Mouse (Mus musculus) intestine, postnatal 0 days (tissue): ENCODE measurements at regions not wholly inside any gene's neighbourhood (a gene's known extent, or its start where the extent isn't known, plus 50 kb on each side); places are given as distances from the start of the nearest gene placed in this dataset.

ENCODE experiments used
- ATAC-seq: fragments of 200-750 bp; cut with Nextera tagmentation; 2 replicates; pipeline ENCODE4 v1.8.0; 2017; ENCODE audit warnings: mild to moderate bottlenecking, moderate TSS enrichment, moderate library complexity
- H3K27ac ChIP-seq: fragments of 300-500 bp; sonication (generic); 2 replicates; pipeline ENCODE4 v1.5.1; 2014; ENCODE audit warnings: mild to moderate bottlenecking, low read depth, low read length, moderate library complexity
- H3K27me3 ChIP-seq: fragments of 300-500 bp; sonication (generic); replicated peaks from 2 replicates; pipeline ENCODE4 v1.6.1; 2014; ENCODE audit warnings: low read length, mixed read lengths; ENCODE audit not compliant: control insufficient read depth, insufficient read depth
- H3K36me3 ChIP-seq: fragments of 300-500 bp; sonication (generic); 2 replicates; pipeline ENCODE4 v1.6.1; 2014; ENCODE audit warnings: mild to moderate bottlenecking, moderate library complexity; ENCODE audit not compliant: control insufficient read depth, insufficient read depth
- H3K4me1 ChIP-seq: fragments of 300-500 bp; sonication (generic); replicated peaks from 2 replicates; pipeline ENCODE4 v1.6.1; 2014; ENCODE audit warnings: antibody characterized with exemption, low read length, mixed read lengths; ENCODE audit not compliant: control insufficient read depth, insufficient read depth
- H3K4me2 ChIP-seq: fragments of 300-500 bp; sonication (generic); replicated peaks from 2 replicates; pipeline ENCODE4 v1.6.1; 2014; ENCODE audit warnings: low read depth, mild to moderate bottlenecking, moderate library complexity
- H3K4me3 ChIP-seq: fragments of 300-500 bp; sonication (generic); 2 replicates; pipeline ENCODE4 v1.5.1; 2014; ENCODE audit warnings: low read depth, low read length
- H3K9ac ChIP-seq: fragments of 300-500 bp; sonication (generic); 2 replicates; pipeline ENCODE4 v1.6.1; 2014; ENCODE audit warnings: mild to moderate bottlenecking, low read depth, low read length
- H3K9me3 ChIP-seq: fragments of 300-500 bp; sonication (generic); 2 replicates; pipeline ENCODE4 v1.6.1; 2016; ENCODE audit warnings: mixed run types; ENCODE audit not compliant: control insufficient read depth
- CTCF ChIP-seq: sonication (generic); IDR thresholded peaks from 2 replicates; pipeline ENCODE4 v1.5.1; 2016; ENCODE audit warnings: low read depth, mild to moderate bottlenecking, control low read depth, antibody characterized with exemption, moderate library complexity
- WGBS: fragments of 180-500 bp; shearing (Covaris S2); extraction: QIAGEN DNeasy Blood & Tissue Kit; methylation state at CpG from one replicate; pipeline ENCODE4 v1.1.7; 2014; 5-methylcytosine and 5-hydroxymethylcytosine counted together

DNA sequence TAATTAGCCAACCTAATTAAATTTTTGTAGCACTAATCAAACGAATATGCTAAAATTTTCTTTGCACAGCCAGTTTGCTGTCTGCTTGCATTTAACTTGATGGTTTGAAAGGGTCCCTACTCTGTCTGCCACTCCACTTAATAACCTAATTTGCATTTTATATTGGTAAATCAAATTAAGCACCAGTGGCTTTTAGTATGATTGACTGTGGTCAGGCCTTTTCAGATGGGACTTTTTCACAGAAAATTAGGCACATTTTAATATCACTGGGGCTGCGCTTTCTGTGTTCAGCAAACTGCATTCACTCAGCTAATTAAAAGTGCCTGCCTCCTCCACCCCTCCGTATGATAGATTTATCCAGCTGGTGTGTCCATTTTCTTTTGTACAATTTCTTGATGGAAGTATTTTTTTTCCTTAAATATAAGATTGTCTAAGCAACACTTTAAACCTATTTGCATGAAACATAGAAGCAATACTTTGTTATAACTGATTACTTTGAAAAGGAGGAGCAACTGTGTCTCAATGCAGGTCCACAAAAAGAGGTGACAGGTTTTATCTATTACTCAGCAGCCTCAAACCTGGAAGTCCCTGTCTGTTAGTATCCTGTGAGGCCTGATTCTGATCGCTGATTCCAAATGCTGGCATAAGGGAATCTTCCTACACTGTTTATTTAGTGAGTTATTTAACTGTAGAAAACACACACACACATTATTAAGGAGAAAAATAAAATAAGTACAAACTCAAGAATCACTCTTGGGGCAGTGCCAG is 221.8 kb downstream of the Isl1 start:
- Histone ChIP-seq H3K4me3 (no peak overlapping the region), H3K9me3 (no peaks in the 10 kb centered on the region), H3K27ac (no peak overlapping the region), H3K4me1 (no peaks in the 10 kb centered on the region), H3K36me3 (no peaks in the 10 kb centered on the region), H3K9ac (no peak overlapping the region), H3K27me3 (no peaks in the 10 kb centered on the region), H3K4me2 (no peak overlapping the region)
- no peak for ATAC-seq
- 67% methylated on average over 4 of the region's 4 CpGs for WGBS
- TF ChIP-seq CTCF = no peak

DNA sequence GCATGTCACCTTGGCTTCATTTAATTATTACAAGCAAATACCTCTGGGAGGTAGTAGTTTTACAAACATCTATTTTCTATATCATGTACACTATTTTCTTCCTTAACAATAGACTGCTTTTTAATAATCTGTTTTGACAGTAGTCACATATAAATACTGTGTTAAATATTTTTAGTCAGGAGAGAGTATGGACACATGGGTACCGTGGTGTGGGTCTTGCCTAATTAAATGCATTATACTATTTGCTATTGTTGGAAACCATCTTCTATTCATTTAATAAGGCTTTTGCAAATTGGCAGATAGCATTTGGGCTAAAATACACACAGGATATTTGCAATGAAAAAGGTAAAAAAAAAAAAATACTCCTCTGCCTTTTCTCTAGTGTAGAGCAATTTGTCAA is 222.3 kb downstream of the Isl1 start:
- H3K36me3 ChIP-seq = no peaks in the 10 kb centered on the region
- 88% methylated on average over 1 of the region's 1 CpGs for WGBS
- no peak overlapping the region for H3K4me2 ChIP-seq
- TF ChIP-seq CTCF = no peak
- H3K27ac ChIP-seq = no peak overlapping the region
- no peak for ATAC-seq
- no peaks in the 10 kb centered on the region for H3K9me3 ChIP-seq
- H3K9ac ChIP-seq = no peak overlapping the region
- no peak overlapping the region for H3K4me3 ChIP-seq
- H3K4me1 ChIP-seq = no peaks in the 10 kb centered on the region
- H3K27me3 ChIP-seq = no peaks in the 10 kb centered on the region

DNA sequence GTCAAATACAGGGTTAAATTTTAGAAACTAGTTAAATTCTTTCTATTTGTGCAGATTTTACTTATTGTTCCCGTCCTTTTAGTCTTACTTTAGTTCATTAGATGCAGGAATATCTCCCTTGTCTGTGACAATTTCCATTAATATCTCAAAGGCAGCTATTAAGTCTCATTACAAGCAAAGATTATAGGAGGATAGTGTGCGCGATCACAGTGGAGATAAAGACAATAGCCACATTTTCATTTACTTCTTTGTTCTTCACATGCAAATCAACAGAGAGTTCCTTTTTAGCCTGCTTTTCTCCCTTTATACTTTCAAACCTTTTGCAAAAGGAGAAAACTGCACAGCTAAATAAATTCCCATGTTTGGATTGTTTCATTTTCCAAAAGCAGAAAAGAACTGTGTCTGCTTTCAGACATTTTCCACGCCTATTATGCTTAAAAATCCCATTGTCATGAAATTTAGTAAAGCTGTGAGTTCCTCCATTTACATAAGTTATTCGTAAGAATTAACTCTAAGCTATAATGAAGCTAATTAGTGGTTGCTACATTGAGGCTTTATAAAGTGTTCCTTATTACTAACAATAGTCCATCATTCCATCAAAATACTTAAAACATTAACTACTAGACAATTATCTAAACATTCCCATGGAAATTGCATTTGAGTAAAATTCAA is 252.4 kb downstream of the Isl1 start:
- no peak for TF ChIP-seq CTCF
- Histone ChIP-seq H3K9me3 (no peaks in the 10 kb centered on the region), H3K27ac (no peak overlapping the region), H3K4me1 (no peaks in the 10 kb centered on the region), H3K4me3 (no peak overlapping the region), H3K9ac (no peak overlapping the region), H3K4me2 (no peak overlapping the region), H3K36me3 (no peaks in the 10 kb centered on the region), H3K27me3 (no peaks in the 10 kb centered on the region)
- WGBS = 78% methylated on average over 5 of the region's 5 CpGs
- no peak for ATAC-seq

DNA sequence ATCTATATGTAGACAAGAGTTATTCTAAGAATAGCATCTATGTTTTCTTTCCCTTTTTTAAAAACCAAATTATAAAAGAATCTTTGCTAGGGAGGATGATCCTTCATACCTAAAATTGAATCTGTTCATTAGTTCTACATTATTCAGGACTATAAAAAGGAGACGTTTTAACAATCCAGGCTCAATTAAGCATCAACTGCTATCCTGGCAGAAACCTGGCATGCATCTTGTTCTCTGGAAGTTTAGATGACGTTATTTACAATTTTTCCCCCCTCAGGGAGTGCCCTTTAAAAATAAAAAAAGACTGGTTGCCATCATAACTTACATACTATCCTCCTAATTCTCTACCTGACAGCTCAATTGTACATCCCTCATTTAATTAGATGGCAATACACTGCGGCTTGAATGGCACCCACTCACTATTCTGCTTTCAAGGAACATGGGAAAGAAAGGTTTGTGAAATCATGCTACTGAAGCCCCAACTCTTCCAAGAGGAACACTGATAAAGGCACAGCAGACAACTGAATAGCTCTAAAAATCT is 253.3 kb downstream of the Isl1 start:
- Histone ChIP-seq H3K36me3 (no peaks in the 10 kb centered on the region), H3K27ac (no peak overlapping the region), H3K4me3 (no peak overlapping the region), H3K4me1 (no peaks in the 10 kb centered on the region), H3K4me2 (no peak overlapping the region), H3K9me3 (no peaks in the 10 kb centered on the region), H3K9ac (no peak overlapping the region), H3K27me3 (no peaks in the 10 kb centered on the region)
- TF ChIP-seq CTCF = no peak
- WGBS = 77% methylated on average over 3 of the region's 3 CpGs
- no peak for ATAC-seq

DNA sequence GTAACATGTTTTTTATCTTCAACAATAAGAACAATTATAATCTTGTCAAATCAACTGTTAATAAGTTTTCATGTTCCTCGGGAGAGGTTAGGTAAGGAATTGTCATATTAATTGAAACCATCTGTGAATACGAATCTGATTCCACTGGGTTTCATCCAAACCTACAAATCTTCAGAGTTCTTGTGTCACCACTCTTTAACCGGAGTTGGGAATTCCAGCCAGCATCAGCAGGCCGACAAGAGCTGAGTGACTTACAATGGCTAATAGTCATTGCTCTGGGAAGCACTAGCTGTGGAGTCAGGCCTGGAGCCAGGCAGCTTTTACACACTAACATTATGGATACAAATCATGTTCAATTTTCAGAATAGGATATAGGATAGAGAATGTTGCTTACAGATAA is 273.3 kb downstream of the Isl1 start:
- no peak for ATAC-seq
- Histone ChIP-seq H3K27ac (no peak overlapping the region), H3K27me3 (no peaks in the 10 kb centered on the region), H3K9ac (no peak overlapping the region), H3K36me3 (no peaks in the 10 kb centered on the region), H3K4me2 (no peak overlapping the region), H3K9me3 (no peaks in the 10 kb centered on the region), H3K4me3 (no peak overlapping the region), H3K4me1 (no peaks in the 10 kb centered on the region)
- TF ChIP-seq CTCF = no peak
- 69% methylated on average over 4 of the region's 4 CpGs for WGBS

DNA sequence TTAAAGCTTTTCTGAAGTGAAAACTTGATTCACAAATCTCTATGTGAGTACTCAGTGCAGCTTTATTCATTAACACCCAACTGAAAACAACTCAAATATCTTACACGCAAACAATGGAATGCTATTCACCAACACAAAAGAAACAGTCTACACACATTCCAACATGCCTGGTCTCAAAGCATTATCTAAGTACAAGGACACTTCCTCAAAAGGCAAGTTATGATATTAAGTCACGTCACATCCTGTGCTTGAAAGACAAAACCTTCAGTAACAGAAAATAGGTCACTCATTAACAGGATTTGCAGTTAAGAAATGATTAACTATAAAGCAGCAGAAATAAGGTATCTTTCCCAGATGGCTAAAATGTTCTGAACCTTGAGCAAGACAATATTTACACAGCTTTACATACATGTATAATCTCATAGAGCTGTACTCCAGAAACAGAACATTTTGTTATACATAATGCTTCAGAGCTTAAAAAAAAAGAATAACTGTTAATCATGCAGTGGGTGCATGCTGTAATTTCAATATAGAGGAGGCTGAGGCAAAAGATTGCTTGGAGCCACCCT is 279.3 kb downstream of the Isl1 start:
- Histone ChIP-seq H3K4me1 (no peaks in the 10 kb centered on the region), H3K9ac (no peak overlapping the region), H3K9me3 (no peaks in the 10 kb centered on the region), H3K36me3 (no peaks in the 10 kb centered on the region), H3K4me3 (no peak overlapping the region), H3K27me3 (no peaks in the 10 kb centered on the region), H3K27ac (no peak overlapping the region), H3K4me2 (no peak overlapping the region)
- peak; percentile 87 for ATAC-seq
- 43% methylated on average over 2 of the region's 2 CpGs for WGBS
- TF ChIP-seq CTCF = no peak
